Mouse (Mus musculus) midbrain, embryonic 12.5 days (tissue): ENCODE measurements around the gene G6pc3. TPM values are rescaled to one million over a fixed set of nuclear protein-coding genes. Genes with fewer than 3 reads are reported as not detected.
A peak's percentile ranks its signal among the peaks of the same experiment; 100 is the strongest.

ENCODE experiments used
- ATAC-seq: fragments of 200-750 bp; cut with Nextera tagmentation; 2 replicates; pipeline ENCODE4 v1.8.0; 2017; ENCODE audit warnings: low read depth, moderate TSS enrichment, moderate library complexity; ENCODE audit not compliant: low FRiP score
- H3K27ac ChIP-seq: fragments of 300-500 bp; sonication (generic); replicated peaks from 2 replicates; pipeline ENCODE4 v1.5.1; 2016; ENCODE audit warnings: mild to moderate bottlenecking
- H3K27me3 ChIP-seq: fragments of 300-500 bp; sonication (generic); 2 replicates; pipeline ENCODE4 v1.6.1; 2016; ENCODE audit warnings: mild to moderate bottlenecking
- H3K36me3 ChIP-seq: fragments of 300-500 bp; sonication (generic); 2 replicates; pipeline ENCODE4 v1.6.1; 2016
- H3K4me1 ChIP-seq: fragments of 300-500 bp; sonication (generic); 2 replicates; pipeline ENCODE4 v1.6.1; 2016
- H3K4me2 ChIP-seq: fragments of 300-500 bp; sonication (generic); replicated peaks from 2 replicates; pipeline ENCODE4 v1.6.1; 2016; ENCODE audit warnings: mild to moderate bottlenecking, moderate library complexity
- H3K4me3 ChIP-seq: fragments of 300-500 bp; sonication (generic); 2 replicates; pipeline ENCODE4 v1.5.1; 2016; ENCODE audit warnings: mild to moderate bottlenecking
- H3K9ac ChIP-seq: fragments of 300-500 bp; sonication (generic); replicated peaks from 2 replicates; pipeline ENCODE4 v1.6.1; 2016; ENCODE audit warnings: mild to moderate bottlenecking, moderate library complexity
- H3K9me3 ChIP-seq: fragments of 300-500 bp; sonication (generic); 2 replicates; pipeline ENCODE4 v1.6.1; 2016; ENCODE audit warnings: mild to moderate bottlenecking
- WGBS: fragments of 180-500 bp; shearing (Covaris S2); methylation state at CpG from one replicate; pipeline ENCODE4 v1.1.7; 2016; 5-methylcytosine and 5-hydroxymethylcytosine counted together
- polyA plus RNA-seq: library from polyadenylated mRNA; unstranded; fragments of >200 nt; fragmentation: Nextera tagmentation; extraction: Ambion mirVana; gene quantifications from 2 replicates; pipeline ENCODE4 v1.2.1, GENCODE M21; 2016

G6pc3 gene
- polyA plus RNA-seq, 1 experiment from 2014 or later, result 29.7 TPM

- Histone ChIP-seq H3K9ac (no peak overlapping the region), H3K27me3 (no peaks in the 10 kb centered on the region), H3K4me2 (no peak overlapping the region), H3K4me3 (no peak overlapping the region), H3K9me3 (no peaks in the 10 kb centered on the region), H3K27ac (no peak overlapping the region), H3K36me3 (peaks cover 37% of the 10 kb centered on the region), H3K4me1 (peaks cover 65% of the 10 kb centered on the region)
- 90% methylated on average over 8 of the region's 8 CpGs for WGBS
- ATAC-seq, result no peak
These were observed 32.0 kb downstream of the G6pc3 start for GRCm38 (mm10) chr11:102221243-102221953.

- no peaks in the 10 kb centered on the region for H3K9me3 ChIP-seq
- H3K36me3 ChIP-seq, result peaks cover 37% of the 10 kb centered on the region
- H3K4me1 ChIP-seq, result peaks cover 66% of the 10 kb centered on the region
- 81% methylated on average over 8 of the region's 8 CpGs for WGBS
- H3K4me2 ChIP-seq, result no peak overlapping the region
- H3K9ac ChIP-seq, result no peak overlapping the region
- no peaks in the 10 kb centered on the region for H3K27me3 ChIP-seq
- H3K4me3 ChIP-seq, result no peak overlapping the region
- ATAC-seq, result no peak
- no peak overlapping the region for H3K27ac ChIP-seq
These were observed 32.5 kb downstream of the G6pc3 start for GRCm38 (mm10) chr11:102221954-102222351.

- H3K27ac ChIP-seq, result no peak overlapping the region
- 44% methylated on average over 6 of the region's 6 CpGs for WGBS
- H3K36me3 ChIP-seq, result peaks cover 30% of the 10 kb centered on the region
- no peaks in the 10 kb centered on the region for H3K9me3 ChIP-seq
- H3K4me3 ChIP-seq, result no peak overlapping the region
- H3K4me2 ChIP-seq, result no peak overlapping the region
- ATAC-seq, result no peak
- peaks cover 67% of the 10 kb centered on the region for H3K4me1 ChIP-seq
- no peak overlapping the region; the same call in 1 of the 2 replicates for H3K9ac ChIP-seq
- no peaks in the 10 kb centered on the region for H3K27me3 ChIP-seq
These were observed 33.7 kb downstream of the G6pc3 start for GRCm38 (mm10) chr11:102223166-102223565.

DNA sequence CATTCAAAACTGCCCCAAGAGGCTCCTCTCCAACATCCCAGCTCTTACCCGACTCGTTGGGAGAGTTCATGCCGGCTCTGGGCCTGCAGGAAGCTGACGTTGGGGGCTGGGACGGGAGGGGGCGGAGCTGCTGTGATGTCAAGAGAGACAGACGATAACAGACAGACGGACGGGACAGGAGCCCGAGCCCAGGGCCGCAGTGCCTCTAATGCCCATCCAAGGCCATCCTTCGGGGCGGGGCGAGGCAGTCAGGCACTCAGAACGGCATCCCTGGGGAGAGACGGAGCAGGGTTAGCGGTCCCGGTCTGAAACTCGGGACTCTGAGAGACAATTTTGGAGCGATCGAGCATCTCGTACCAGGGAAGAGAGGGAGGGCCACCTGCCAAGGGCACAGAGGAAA, 35.3 kb downstream of the G6pc3 start:
- H3K4me3 ChIP-seq, result peak overlapping the region; percentile 17; the same call in 1 of the 2 replicates
- H3K27me3 ChIP-seq, result no peaks in the 10 kb centered on the region
- peaks cover 63% of the 10 kb centered on the region for H3K4me1 ChIP-seq
- no peak overlapping the region for H3K27ac ChIP-seq
- ATAC-seq, result no peak
- peak overlapping the region; percentile 37; the same call in 1 of the 2 replicates for H3K9ac ChIP-seq
- peaks cover 29% of the 10 kb centered on the region for H3K36me3 ChIP-seq
- H3K9me3 ChIP-seq, result no peaks in the 10 kb centered on the region
- peak overlapping the region; percentile 39 for H3K4me2 ChIP-seq
- 9% methylated on average over 22 of the region's 22 CpGs for WGBS

DNA sequence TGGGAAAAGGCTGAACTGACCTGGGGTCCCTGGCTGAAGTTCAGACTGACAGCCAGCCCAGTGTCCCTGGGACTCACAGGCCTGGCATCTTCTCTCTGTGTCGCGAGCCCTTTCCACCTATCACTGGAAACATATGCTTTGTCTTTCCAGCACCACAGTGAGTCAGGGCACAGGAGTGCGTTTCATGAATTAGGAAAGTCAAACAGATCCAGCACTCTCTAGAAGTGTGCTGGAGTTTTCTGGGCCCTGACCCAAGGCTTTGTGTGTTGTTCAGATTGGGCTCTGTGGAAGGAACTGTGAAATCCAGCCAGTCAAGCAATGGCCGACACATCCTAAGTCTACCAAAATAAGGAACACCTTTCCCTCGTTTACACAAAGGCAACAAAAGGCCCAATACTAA, 35.8 kb downstream of the G6pc3 start:
- Histone ChIP-seq H3K9me3 (no peaks in the 10 kb centered on the region), H3K27me3 (no peaks in the 10 kb centered on the region), H3K36me3 (peaks cover 29% of the 10 kb centered on the region), H3K27ac (no peak overlapping the region), H3K4me3 (no peak overlapping the region), H3K9ac (peak overlapping the region; percentile 37; the same call in 1 of the 2 replicates), H3K4me2 (peak overlapping the region; percentile 39; the same call in 1 of the 2 replicates), H3K4me1 (peaks cover 58% of the 10 kb centered on the region)
- no peak for ATAC-seq
- 69% methylated on average over 5 of the region's 5 CpGs for WGBS

GRCm38 (mm10) chr11:102226067-102226978, 36.9 kb downstream of the G6pc3 start:
- 52% methylated on average over 12 of the region's 12 CpGs for WGBS
- peaks cover 61% of the 10 kb centered on the region for H3K4me1 ChIP-seq
- H3K27ac ChIP-seq, result peak overlapping the region; percentile 95; the same call in 1 of the 2 replicates
- H3K4me3 ChIP-seq, result peak overlapping the region; percentile 95
- H3K9me3 ChIP-seq, result no peaks in the 10 kb centered on the region
- peaks cover 18% of the 10 kb centered on the region; the same call in 1 of the 2 replicates for H3K36me3 ChIP-seq
- no peaks in the 10 kb centered on the region for H3K27me3 ChIP-seq
- peak overlapping the region; percentile 80 for H3K4me2 ChIP-seq
- no peak for ATAC-seq
- peak overlapping the region; percentile 91 for H3K9ac ChIP-seq

DNA sequence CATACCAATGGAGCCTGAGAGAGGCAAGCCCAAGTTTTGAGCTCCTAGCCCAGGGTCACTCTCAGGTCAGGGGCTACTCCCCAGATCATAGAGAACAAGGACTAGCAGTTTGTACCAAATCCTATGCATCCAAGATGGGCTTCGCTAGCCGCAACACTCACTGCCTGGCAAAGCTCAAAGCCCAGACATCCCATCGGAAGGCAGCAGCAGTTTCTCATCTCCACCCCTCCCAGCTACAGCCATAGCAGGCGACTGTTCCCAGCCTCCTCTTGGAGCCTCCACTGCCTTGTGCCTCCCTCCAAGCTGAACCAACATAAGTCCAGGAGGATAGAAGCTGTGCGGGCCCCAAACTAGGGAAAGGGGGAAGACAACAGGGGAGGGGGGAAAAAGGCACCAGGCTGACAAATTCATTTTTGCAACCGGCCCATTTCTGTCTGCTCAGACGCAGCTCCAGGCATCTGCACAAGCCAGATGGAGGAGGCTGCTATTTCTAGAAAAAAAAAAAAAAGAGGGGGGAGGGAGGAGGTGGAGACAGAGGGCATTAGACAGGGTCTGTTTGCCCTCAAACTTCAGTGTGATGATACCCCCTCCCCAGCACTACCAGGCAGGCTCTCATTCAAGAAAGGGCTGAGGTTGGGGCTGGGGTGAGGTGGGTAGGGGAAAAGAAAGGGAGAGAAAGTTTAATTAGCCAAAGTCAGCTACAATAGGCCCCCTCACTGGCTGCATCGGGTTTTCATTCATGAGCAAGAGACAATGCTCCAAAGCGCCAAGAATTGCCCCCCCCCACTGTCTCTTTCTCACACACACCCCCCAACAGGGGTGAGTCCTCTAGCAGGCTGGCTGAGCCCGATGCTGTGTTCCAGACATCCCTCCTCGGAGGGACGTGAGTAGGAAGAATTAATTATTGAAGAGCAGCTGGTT, 38.1 kb downstream of the G6pc3 start:
- Histone ChIP-seq H3K9me3 (no peaks in the 10 kb centered on the region), H3K9ac (peak overlapping the region; percentile 91), H3K4me1 (peaks cover 61% of the 10 kb centered on the region), H3K4me3 (peak overlapping the region; percentile 95), H3K4me2 (peak overlapping the region; percentile 80), H3K27me3 (no peaks in the 10 kb centered on the region), H3K36me3 (0 out of 2 replicates have a peak, but pooled peaks cover 8% of the 10 kb centered on the region), H3K27ac (peak overlapping the region; percentile 95)
- 11% methylated on average over 12 of the region's 12 CpGs for WGBS
- ATAC-seq, result peak; percentile 76

- Histone ChIP-seq H3K36me3 (0 out of 2 replicates have a peak, but pooled peaks cover 8% of the 10 kb centered on the region), H3K4me3 (peak overlapping the region; percentile 95), H3K27me3 (no peaks in the 10 kb centered on the region), H3K9me3 (no peaks in the 10 kb centered on the region), H3K4me1 (peaks cover 61% of the 10 kb centered on the region), H3K4me2 (peak overlapping the region; percentile 80), H3K27ac (peak overlapping the region; percentile 95), H3K9ac (peak overlapping the region; percentile 91)
- no peak for ATAC-seq
- WGBS, result 15% methylated on average over 9 of the region's 9 CpGs
These were observed 38.7 kb downstream of the G6pc3 start for GRCm38 (mm10) chr11:102228191-102228545.

DNA sequence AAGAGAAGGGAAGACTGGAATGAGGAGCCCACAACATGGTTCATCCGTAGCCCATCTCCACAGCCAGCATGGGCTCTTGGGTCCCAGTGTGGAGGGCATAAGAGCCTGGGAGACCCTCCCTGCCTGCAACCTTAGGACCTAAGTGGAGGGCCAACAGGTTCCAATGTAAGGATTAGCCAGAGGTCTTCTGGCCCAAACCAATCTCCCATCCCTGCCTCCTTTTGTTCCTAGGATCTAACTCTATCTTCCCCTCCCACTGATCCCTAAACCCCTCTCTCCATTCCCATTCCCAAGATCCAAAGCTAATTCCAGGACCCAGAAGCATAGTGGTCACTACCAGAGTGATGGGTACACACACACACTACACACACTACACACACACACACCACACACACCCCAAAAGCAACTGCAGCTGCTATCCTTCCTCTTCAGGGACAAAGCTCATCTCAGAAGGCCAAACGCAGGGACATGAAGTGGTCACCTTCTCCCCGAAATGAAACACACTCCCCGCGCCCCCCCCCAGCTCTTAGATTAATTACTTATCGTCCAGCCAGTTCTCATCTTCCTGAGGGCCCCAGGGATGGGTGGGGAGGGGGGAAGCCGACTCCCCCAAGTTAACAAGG, 39.3 kb downstream of the G6pc3 start:
- Histone ChIP-seq H3K27me3 (no peaks in the 10 kb centered on the region), H3K4me3 (peak overlapping the region; percentile 95), H3K36me3 (0 out of 2 replicates have a peak, but pooled peaks cover 2% of the 10 kb centered on the region), H3K27ac (peak overlapping the region; percentile 95), H3K9ac (peak overlapping the region; percentile 91), H3K4me1 (peaks cover 57% of the 10 kb centered on the region), H3K9me3 (no peaks in the 10 kb centered on the region), H3K4me2 (peak overlapping the region; percentile 80)
- 8% methylated on average over 6 of the region's 7 CpGs for WGBS
- ATAC-seq, result no peak

DNA sequence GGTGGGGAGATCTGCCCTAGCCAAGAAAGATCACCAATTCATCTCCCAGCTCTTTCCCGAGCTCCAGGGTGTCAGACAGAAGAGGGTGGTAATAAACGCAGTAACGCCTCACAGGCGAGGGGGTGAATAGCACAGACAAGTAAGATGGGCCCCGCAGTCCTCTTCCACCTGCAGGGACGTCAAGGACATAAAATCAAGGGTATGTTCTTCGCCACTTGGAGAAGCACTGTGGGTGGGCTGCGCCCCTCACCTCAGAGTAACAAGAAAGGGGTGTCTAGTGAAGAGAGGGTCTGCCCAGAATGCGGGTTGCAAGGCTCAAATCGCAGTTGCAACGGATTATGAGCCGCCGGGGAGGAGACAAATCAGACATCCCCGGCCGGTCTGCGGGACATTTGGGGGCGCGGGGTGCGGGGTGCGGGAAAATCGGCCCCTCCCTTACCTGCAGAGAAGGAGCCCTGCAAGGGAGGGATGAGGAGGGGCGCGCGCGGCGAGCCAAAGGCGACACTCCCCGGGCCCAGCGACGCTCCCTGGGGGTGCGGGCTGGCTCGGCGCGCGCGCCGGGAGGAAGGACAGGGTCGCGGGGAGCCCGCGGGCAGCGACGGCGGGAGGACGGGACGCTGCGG, 40.0 kb downstream of the G6pc3 start:
- H3K9ac ChIP-seq, result peak overlapping the region; percentile 91
- no peaks in the 10 kb centered on the region for H3K9me3 ChIP-seq
- H3K4me3 ChIP-seq, result peak overlapping the region; percentile 95
- no peaks in the 10 kb centered on the region for H3K27me3 ChIP-seq
- peak overlapping the region; percentile 80 for H3K4me2 ChIP-seq
- H3K36me3 ChIP-seq, result no peaks in the 10 kb centered on the region
- H3K4me1 ChIP-seq, result peaks cover 50% of the 10 kb centered on the region
- WGBS, result under 1% methylated on average over 47 of the region's 47 CpGs
- ATAC-seq, result peak; percentile 16; the same call in 1 of the 2 replicates
- H3K27ac ChIP-seq, result peak overlapping the region; percentile 95
